Mouse (Mus musculus) liver, embryonic 13.5 days (tissue): ENCODE measurements around the gene Anapc15. TPM values are rescaled to one million over a fixed set of nuclear protein-coding genes. Genes with fewer than 3 reads are reported as not detected.

Experiments used
- ATAC-seq: fragments of 200-750 bp; cut with Nextera tagmentation; 2 replicates; pipeline ENCODE4 v1.8.0; 2017; ENCODE audit warnings: low read depth, mild to moderate bottlenecking, moderate number of reproducible peaks, moderate library complexity
- DNase-seq: peaks from one replicate; pipeline ENCODE4 v3.0.0; 2022
- H3K27ac ChIP-seq: fragments of 300-500 bp; sonication (generic); 2 replicates; pipeline ENCODE4 v1.5.1; 2015; ENCODE audit warnings: moderate library complexity, mild to moderate bottlenecking, inconsistent platforms
- H3K27me3 ChIP-seq: fragments of 300-500 bp; sonication (generic); 2 replicates; pipeline ENCODE4 v1.6.1; 2015; ENCODE audit warnings: mild to moderate bottlenecking, inconsistent platforms
- H3K36me3 ChIP-seq: fragments of 300-500 bp; sonication (generic); 2 replicates; pipeline ENCODE4 v1.6.1; 2015; ENCODE audit warnings: mild to moderate bottlenecking, inconsistent platforms
- H3K4me1 ChIP-seq: fragments of 300-500 bp; sonication (generic); replicated peaks from 2 replicates; pipeline ENCODE4 v1.6.1; 2015; ENCODE audit warnings: inconsistent platforms
- H3K4me2 ChIP-seq: fragments of 300-500 bp; sonication (generic); 2 replicates; pipeline ENCODE4 v1.6.1; 2015; ENCODE audit warnings: inconsistent platforms, mild to moderate bottlenecking, moderate library complexity
- H3K4me3 ChIP-seq: fragments of 300-500 bp; sonication (generic); replicated peaks from 2 replicates; pipeline ENCODE4 v1.5.1; 2015; ENCODE audit warnings: mild to moderate bottlenecking, inconsistent platforms
- H3K9ac ChIP-seq: fragments of 300-500 bp; sonication (generic); 2 replicates; pipeline ENCODE4 v1.6.1; 2015; ENCODE audit warnings: mild to moderate bottlenecking, inconsistent platforms
- H3K9me3 ChIP-seq: fragments of 300-500 bp; sonication (generic); replicated peaks from 2 replicates; pipeline ENCODE4 v1.6.1; 2016; ENCODE audit warnings: inconsistent platforms
- WGBS: fragments of 180-500 bp; shearing (Covaris S2); methylation state at CpG from one replicate; pipeline ENCODE4 v1.1.7; 2015; ENCODE audit not compliant: insufficient replicate concordance; 5-methylcytosine and 5-hydroxymethylcytosine counted together
- polyA plus RNA-seq: library from polyadenylated mRNA; unstranded; fragments of >200 nt; fragmentation: Nextera tagmentation; extraction: Ambion mirVana; gene quantifications from 2 replicates; pipeline ENCODE4 v1.2.1, GENCODE M21; 2015

The Anapc15 gene
- polyA plus RNA-seq, 1 experiment from 2014 or later: 71.8 TPM

GRCm38 (mm10) chr7:101871296-101871695 lies 7.8 kb downstream of the Anapc15 start:
- WGBS: 65% methylated on average over 3 of the region's 3 CpGs

GRCm38 (mm10) chr7:101875978-101876377 lies 12.5 kb downstream of the Anapc15 start:
- Histone ChIP-seq H3K9ac (no peak overlapping the region), H3K4me2 (no peak overlapping the region), H3K27me3 (no peaks in the 10 kb centered on the region), H3K4me3 (no peak overlapping the region), H3K36me3 (no peaks in the 10 kb centered on the region), H3K27ac (no peak overlapping the region), H3K9me3 (no peaks in the 10 kb centered on the region), H3K4me1 (peaks cover 4% of the 10 kb centered on the region; the same call in 1 of the 2 replicates)
- 66% methylated on average over 1 of the region's 1 CpGs for WGBS
- DNase-seq: no peak
- no peak for ATAC-seq

More at GRCm38 (mm10) chr7:101871296-101871695, 7.8 kb downstream of the Anapc15 start:
- Histone ChIP-seq H3K9me3 (no peaks in the 10 kb centered on the region), H3K9ac (no peak overlapping the region), H3K4me1 (peaks cover 4% of the 10 kb centered on the region; the same call in 1 of the 2 replicates), H3K27me3 (no peaks in the 10 kb centered on the region), H3K27ac (no peak overlapping the region), H3K4me3 (no peak overlapping the region), H3K4me2 (no peak overlapping the region), H3K36me3 (no peaks in the 10 kb centered on the region)
- DNase-seq (no peak), ATAC-seq (no peak)

GRCm38 (mm10) chr7:101880855-101881254 lies 17.3 kb downstream of the Anapc15 start:
- Histone ChIP-seq H3K36me3 (no peaks in the 10 kb centered on the region), H3K9me3 (no peaks in the 10 kb centered on the region), H3K27ac (no peak overlapping the region), H3K27me3 (no peaks in the 10 kb centered on the region), H3K4me2 (no peak overlapping the region), H3K9ac (no peak overlapping the region), H3K4me1 (no peaks in the 10 kb centered on the region; the same call in 1 of the 2 replicates), H3K4me3 (no peak overlapping the region)
- ATAC-seq (no peak), DNase-seq (no peak)
- WGBS: 42% methylated on average over 4 of the region's 4 CpGs

- ATAC-seq: peak; percentile 55; the same call in 1 of the 2 replicates
These were observed 19.1 kb downstream of the Anapc15 start for GRCm38 (mm10) chr7:101882413-101883154.

GRCm38 (mm10) chr7:101884160-101884559 lies 20.6 kb downstream of the Anapc15 start:
- Histone ChIP-seq H3K4me1 (no peaks in the 10 kb centered on the region; the same call in 1 of the 2 replicates), H3K36me3 (no peaks in the 10 kb centered on the region), H3K9me3 (no peaks in the 10 kb centered on the region), H3K27ac (no peak overlapping the region), H3K4me3 (no peak overlapping the region), H3K4me2 (no peak overlapping the region), H3K9ac (no peak overlapping the region), H3K27me3 (no peaks in the 10 kb centered on the region)
- 92% methylated on average over 4 of the region's 4 CpGs for WGBS
- no peak for DNase-seq
- no peak for ATAC-seq

More at GRCm38 (mm10) chr7:101882413-101883154, 19.1 kb downstream of the Anapc15 start:
- Histone ChIP-seq H3K9me3 (no peaks in the 10 kb centered on the region), H3K27me3 (no peaks in the 10 kb centered on the region), H3K4me2 (no peak overlapping the region), H3K9ac (no peak overlapping the region), H3K4me3 (no peak overlapping the region), H3K27ac (no peak overlapping the region), H3K36me3 (no peaks in the 10 kb centered on the region), H3K4me1 (no peaks in the 10 kb centered on the region; the same call in 1 of the 2 replicates)
- no peak for DNase-seq
- WGBS: 58% methylated on average over 9 of the region's 9 CpGs

- no peak for DNase-seq
- no peaks in the 10 kb centered on the region for H3K36me3 ChIP-seq
- no peak overlapping the region for H3K4me3 ChIP-seq
- no peak for ATAC-seq
- H3K27me3 ChIP-seq: no peaks in the 10 kb centered on the region
- H3K27ac ChIP-seq: no peak overlapping the region
- H3K9ac ChIP-seq: no peak overlapping the region
- H3K9me3 ChIP-seq: no peaks in the 10 kb centered on the region
- H3K4me1 ChIP-seq: no peaks in the 10 kb centered on the region; the same call in 1 of the 2 replicates
- WGBS: 67% methylated on average over 6 of the region's 6 CpGs
- no peak overlapping the region for H3K4me2 ChIP-seq
These were observed 22.8 kb downstream of the Anapc15 start for GRCm38 (mm10) chr7:101886274-101886673.

- Histone ChIP-seq H3K27me3 (no peaks in the 10 kb centered on the region), H3K4me2 (no peak overlapping the region), H3K4me1 (no peaks in the 10 kb centered on the region), H3K4me3 (no peak overlapping the region), H3K27ac (no peak overlapping the region), H3K36me3 (no peaks in the 10 kb centered on the region), H3K9me3 (no peaks in the 10 kb centered on the region), H3K9ac (no peak overlapping the region)
- DNase-seq: no peak
- 69% methylated on average over 4 of the region's 4 CpGs for WGBS
- ATAC-seq: no peak
These were observed 24.9 kb downstream of the Anapc15 start for GRCm38 (mm10) chr7:101888460-101888859.

GRCm38 (mm10) chr7:101895695-101896094 lies 32.2 kb downstream of the Anapc15 start:
- no peak for DNase-seq
- H3K27ac ChIP-seq: peak overlapping the region; percentile 61
- WGBS: 39% methylated on average over 9 of the region's 9 CpGs
- H3K4me3 ChIP-seq: peak overlapping the region; percentile 67
- peaks cover 20% of the 10 kb centered on the region for H3K4me1 ChIP-seq
- ATAC-seq: 0 out of 2 replicates have a peak, but pooled peaks have one; percentile 0
- peaks cover 22% of the 10 kb centered on the region for H3K36me3 ChIP-seq
- H3K9me3 ChIP-seq: no peaks in the 10 kb centered on the region
- peak overlapping the region; percentile 66 for H3K9ac ChIP-seq
- no peaks in the 10 kb centered on the region for H3K27me3 ChIP-seq
- peak overlapping the region; percentile 83 for H3K4me2 ChIP-seq

- H3K27me3 ChIP-seq: no peaks in the 10 kb centered on the region
- DNase-seq (peak; percentile 98), ATAC-seq (peak; percentile 97)
- H3K36me3 ChIP-seq: peaks cover 28% of the 10 kb centered on the region
- peak overlapping the region; percentile 83 for H3K4me2 ChIP-seq
- peak overlapping the region; percentile 67 for H3K4me3 ChIP-seq
- H3K9ac ChIP-seq: peak overlapping the region; percentile 82
- H3K4me1 ChIP-seq: peaks cover 20% of the 10 kb centered on the region
- peak overlapping the region; percentile 89 for H3K27ac ChIP-seq
- no peaks in the 10 kb centered on the region for H3K9me3 ChIP-seq
- under 1% methylated on average over 57 of the region's 57 CpGs for WGBS
These were observed 32.9 kb downstream of the Anapc15 start for GRCm38 (mm10) chr7:101896104-101897066.

- H3K4me3 ChIP-seq: no peak overlapping the region
- H3K4me2 ChIP-seq: no peak overlapping the region
- H3K9me3 ChIP-seq: no peaks in the 10 kb centered on the region
- H3K27ac ChIP-seq: peak overlapping the region; percentile 34; the same call in 1 of the 2 replicates
- H3K36me3 ChIP-seq: peaks cover 41% of the 10 kb centered on the region
- WGBS: 84% methylated on average over 16 of the region's 16 CpGs
- DNase-seq (no peak), ATAC-seq (no peak)
- no peaks in the 10 kb centered on the region for H3K27me3 ChIP-seq
- peaks cover 20% of the 10 kb centered on the region for H3K4me1 ChIP-seq
- no peak overlapping the region for H3K9ac ChIP-seq
These were observed 37.0 kb downstream of the Anapc15 start for GRCm38 (mm10) chr7:101900331-101901097.
